Mouse (Mus musculus) forelimb bud, embryonic 11.5 days (tissue): Measurements from ENCODE around the gene Ttc8.

Experiments used
- DNase-seq: peaks from one replicate; pipeline ENCODE4 v3.0.0-alpha.2; 2012; ENCODE audit warnings: low read depth, low spot score

Ttc8 gene

DNA sequence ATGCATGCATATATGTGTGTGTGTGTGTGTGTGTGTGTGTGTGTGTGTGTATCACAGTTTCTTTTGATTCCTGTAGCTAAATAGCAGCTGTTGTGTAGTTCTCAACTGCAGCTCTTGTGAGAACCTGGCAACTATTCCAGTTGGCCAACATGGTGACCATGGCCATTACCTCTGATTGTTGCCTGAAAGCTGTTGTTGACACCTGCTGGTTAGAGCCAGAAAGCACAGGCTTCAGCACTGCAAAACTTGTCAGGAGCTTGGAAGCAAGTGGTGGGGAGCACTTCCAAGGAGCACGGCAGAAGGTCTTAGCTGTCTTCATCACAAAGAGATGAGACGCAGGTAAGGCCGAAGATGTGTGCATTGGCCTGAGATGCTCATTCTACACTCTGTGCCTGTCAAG lies 51.9 kb downstream of the Ttc8 start:
- no peak for DNase-seq

DNA sequence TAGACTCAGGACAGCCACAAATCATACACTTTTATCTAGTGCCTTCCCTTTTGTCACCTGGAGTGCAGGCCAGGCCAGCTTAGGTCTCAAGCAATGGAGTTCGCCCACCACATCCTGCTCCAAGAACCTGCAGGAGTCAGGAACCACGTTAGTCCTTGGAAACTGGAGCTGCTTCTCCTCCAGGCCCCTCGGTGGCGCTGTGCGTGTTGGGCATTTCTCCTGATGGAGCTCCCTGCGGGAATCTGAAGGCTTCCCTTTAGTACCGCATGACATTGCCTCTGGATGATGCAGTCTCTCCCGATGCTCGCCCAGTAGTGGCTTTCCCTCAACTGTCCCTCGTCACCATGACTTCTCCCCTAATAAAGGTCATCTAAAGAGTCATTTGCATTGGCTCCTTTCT lies 53.1 kb downstream of the Ttc8 start:
- DNase-seq, result no peak

DNA sequence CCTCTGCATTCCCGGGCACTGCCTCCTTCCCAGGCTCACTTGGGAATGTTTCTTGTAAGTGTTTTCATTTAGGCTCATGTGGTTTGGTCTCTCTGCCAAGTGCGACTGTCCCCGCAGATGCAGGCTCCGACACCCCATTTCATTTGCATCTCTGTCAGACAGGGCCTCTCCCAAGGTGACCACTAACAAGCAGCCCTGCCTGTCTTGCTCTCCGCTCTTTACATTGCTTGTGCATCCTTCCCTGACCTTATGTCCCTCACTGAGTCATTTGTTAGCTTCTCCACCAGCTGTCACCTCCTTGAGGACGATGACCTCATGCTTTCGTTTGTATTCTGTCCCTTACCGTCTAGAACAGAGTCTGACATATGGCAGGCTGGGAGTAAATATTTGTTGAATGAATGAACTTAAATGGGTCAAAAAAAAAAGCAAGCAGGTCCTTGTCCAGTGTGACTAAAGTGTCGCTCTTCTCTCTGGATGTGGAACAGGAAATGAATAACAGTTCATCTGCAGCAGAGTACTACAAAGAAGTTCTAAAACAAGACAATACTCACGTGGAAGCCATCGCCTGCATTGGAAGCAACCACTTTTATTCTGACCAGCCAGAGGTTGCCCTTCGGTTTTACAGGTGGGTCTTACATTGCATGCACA lies 53.9 kb downstream of the Ttc8 start:
- no peak for DNase-seq

DNA sequence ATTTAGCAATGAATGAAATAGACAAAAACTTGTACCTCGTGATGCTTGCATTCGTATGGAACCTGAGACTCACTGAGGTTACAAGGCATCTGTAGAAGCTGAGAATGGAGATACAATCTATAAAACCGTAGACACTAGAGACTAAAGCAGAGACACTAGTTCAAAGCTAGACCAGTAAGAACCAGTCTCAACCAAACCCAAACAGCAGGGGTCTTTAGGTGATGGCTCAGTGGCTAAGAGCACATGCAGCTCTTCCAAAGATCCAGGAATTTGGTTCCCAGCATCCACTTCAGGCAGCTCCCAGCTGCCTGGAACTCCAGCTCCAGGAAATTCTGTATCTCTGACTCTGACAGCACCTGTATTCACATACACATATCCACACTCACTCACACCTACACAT lies 60.7 kb downstream of the Ttc8 start:
- no peak for DNase-seq

DNA sequence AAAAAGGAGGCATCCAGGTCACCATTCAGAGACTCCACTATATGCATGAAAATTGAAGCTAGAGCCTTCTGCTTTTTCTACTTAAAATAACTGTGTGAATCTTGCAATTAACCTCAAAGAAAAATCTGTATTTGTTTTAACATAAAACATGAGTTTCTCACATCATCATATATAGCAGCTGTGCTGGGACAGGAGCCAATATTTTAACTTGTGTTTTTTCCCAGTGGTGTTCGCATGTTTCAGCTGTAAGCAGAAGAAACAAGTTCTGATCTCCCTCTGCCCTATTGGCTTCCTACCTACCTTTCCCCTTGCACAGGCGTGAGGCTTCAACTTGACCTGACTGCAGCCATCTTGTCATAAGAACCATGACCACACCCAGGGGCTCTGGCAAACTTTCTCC lies 64.4 kb downstream of the Ttc8 start:
- DNase-seq, result no peak

DNA sequence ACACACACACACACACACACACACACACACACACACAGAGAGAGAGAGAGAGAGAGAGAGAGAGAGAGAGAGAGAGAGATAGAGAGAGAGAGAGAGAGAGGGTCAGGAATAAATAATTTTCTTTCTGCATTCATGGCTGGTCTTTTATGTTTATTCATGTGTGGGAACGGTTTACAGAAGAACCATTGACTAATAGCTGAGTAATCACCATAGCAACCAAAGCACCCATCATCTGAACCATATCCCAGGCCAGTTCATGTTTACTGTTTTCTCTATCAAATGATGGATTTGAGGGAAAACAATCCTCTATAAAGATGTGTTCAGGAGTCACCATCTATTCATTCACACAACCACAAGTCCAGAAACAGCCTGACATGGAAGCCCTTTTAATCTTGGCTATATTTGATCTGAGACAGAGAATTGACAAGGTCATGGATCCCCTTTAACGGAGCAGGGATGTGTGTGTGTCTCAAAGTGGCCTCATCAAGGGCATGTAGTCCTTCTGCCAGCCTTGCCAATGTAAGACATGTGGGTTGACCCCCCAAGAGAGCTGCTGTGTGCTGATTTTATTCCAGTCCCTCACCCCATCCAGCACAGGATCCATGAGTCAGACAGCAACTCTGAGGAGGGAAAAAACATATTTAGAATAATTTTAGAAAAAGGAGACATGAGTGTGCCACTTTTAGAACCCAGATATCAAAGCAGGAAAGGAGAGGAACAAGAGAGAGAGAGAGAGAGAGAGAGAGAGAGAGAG lies 70.9 kb downstream of the Ttc8 start:
- DNase-seq, result no peak

DNA sequence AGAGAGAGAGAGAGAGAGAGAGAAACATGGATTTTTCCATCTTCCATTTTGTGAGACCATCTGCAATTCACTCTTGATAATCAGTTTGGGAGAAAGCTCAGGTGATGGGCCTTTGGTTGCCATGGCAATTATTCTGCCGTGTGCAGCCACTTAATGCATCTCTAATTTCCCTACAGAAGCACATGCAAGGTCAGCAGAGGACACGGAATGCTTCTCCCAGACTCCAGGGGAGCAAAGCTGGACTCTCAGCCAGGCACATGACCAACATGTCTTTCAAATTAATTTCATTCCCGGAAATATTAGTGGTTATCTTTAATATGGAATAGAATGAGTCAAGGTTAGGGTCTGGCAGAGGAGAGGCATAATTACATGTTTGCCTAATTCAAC lies 71.4 kb downstream of the Ttc8 start:
- DNase-seq, result no peak

DNA sequence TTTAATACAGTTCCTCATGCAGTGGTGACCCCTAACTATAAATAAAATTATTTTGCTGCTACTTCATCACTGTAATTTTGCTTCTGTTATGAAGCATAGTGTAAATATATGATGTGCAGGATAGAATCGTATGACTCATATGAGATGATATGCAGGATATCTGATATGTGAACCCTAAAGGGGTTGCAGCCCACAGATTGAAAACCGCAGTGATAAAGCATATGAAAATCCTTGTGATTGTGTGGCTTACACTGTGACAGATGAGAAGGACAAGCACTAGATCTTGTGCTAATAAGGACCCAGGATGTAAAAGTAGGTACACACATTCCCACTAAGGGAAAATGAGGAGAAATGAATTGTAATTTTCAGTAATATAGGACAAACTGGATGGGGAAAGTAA lies 73.4 kb downstream of the Ttc8 start:
- DNase-seq, result no peak

- no peak for DNase-seq
Observed at GRCm38 (mm10) chr12:98994366-98994765, 74.0 kb downstream of the Ttc8 start.

DNA sequence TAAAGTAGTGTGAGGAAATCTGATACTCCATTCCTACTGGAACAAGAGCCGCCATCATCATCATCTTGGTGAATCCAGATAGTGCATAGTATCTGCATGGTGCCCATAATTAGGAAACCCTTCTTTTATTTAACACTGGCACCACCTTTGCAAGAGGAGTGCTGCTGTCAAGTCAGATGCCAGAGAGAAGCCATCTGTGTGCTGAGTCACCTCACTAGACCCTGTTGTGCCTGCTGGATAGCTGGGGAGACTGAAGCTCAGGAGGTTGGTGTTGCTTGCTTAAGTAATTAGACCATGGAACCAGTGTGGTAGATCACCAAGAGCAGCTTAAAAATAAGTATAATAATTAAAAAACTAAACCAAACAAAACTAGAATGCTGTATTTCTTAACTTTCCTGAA lies 75.5 kb downstream of the Ttc8 start:
- DNase-seq, result no peak

DNA sequence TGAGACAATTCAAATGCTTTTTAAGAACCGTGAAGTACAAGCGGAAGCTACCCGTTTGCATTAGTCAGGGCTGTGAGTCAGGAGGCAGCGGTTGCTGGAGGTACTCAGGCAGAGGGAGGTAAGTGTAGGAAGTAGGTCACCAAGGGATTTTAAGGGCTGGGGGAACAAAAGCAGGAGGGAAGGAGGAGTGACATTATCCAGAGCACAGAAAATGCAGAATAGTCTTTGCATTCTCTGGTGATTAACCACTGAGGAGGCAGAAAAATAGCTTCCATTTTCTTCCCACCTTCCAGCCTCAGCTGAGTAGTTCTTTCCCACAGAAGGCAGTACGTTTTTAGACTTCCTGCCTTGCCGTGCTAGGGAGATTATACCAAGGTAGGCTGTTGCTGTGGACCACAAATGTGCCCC lies 76.2 kb downstream of the Ttc8 start:
- DNase-seq, result no peak

DNA sequence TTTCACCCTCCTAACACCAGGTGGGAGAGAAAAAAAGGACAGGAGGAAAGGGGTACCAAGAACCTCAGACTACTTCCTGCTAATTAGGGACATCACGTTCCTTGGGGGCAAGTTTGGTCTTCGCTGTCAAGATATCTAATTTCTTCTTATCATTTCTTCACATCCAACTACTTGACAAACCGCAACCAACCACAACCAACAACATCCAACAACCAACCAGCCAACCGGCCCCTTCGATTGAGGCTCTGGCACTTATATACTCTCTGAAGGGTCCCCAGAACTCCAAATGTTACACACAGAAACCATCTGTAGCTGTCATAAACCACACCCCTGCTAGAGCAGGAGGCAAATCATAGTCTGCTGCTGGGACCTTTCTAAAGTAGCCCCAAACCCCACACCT lies 76.7 kb downstream of the Ttc8 start:
- DNase-seq, result no peak

DNA sequence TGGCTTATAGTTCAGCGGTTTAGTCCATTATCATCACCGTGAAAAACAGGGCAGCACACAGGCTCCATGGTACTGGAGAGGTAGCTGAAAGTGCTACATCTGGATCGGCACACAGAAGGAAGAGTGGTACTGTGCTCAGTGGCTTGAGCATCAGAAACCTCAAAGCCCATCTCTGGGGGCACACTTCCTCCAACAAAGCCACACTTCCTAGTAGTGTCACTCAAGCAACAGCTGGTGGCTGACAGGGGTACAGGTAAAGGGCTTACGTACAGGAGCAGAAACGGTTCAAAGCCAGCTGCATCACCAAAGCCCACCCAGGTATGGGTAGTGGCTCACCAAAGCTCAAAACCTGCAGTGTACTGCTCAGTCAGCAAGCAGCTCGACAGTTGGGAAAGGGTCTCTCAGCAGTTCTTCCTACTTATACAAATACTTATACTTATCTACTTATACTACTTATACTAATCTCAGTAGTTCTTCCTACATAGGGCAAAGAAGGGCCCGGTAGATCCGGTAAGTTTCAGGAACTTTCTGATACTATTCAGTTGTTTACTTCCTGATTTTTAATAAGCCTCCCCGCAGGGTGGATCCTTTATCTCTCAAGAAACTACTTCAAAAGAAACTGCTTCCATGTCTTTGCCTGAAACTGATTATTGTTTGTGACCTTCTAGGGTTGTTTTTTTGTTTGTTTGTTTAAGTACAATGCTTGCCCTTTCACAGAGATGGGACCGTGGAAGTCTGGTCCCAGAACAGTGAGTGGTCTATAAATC lies 78.5 kb downstream of the Ttc8 start:
- DNase-seq, result no peak

DNA sequence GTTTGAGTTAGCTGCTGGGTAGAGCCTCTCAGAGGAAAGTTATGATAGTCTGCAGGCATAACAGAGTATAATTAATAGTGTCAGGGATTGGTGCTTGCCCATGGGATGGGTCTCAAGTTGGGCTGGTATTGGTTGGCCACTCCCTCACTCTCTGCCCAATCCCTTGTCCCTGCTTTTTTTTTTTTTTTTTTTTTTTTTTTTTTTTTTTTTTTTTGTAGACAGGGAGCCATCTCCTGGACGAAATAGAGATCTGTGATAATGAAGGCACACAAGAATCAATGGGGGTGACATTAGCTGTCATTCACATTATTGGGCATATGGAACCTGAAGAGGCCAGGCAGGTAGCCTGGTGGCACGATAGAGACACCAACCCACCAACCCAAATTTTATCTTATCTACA lies 79.9 kb downstream of the Ttc8 start:
- DNase-seq, result no peak

GRCm38 (mm10) chr12:99003046-99003445 lies 82.7 kb downstream of the Ttc8 start:
- no peak for DNase-seq

DNA sequence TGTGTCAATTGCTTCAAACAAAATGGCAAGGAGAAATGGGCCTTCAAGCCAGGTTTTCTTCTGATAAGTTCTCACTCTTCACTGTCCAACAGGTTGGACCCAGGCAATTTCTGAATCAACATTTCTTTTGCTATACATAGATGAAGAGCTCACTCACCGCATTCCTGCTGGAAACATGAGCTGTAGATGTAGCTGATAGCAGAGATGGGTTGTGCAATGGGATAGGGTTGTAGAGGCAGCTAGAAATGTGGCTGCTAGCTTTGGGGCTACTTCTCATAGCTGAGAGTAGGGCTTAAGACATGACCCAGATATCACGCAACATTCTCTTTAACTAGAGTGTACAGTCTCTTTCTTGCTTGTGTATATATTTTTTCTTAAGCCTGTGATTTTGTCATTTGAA lies 84.4 kb downstream of the Ttc8 start:
- DNase-seq, result no peak

DNA sequence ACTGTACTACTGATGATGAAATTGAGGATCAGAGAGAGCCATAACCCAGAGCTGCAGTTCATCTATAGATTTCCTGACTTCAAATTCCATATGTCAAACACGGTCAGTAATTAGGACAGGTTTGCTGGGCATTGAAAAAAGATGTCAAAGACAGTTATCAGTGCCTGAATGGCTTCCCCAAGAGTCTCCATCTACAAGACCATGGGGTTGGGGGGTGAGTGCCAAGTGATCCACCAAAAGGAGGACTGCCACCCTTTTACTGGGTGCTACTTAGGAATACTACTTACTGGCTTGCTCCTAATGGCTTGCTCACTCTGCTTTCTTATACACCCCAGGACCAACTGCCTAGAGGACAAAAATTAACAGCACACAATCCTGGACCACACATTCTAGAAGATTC lies 88.4 kb downstream of the Ttc8 start:
- no peak for DNase-seq

DNA sequence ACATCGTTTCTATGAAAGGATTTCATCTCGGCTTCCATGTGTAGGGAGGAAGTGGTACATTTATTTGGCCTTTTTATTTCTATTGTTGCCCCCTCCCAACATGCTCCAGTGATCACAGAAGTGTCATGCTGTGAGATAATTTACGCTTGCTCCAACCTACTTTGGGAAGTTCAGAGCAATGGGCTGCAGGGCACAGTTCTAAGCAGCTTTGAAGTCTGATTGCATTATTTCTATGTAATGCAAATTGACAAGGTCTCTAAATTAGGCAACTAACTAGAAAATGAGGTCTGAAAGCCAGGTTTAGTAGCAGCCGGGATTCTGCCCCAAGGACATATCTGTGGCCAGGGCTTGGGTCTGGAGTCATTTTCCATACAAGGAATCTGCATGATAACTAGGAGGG lies 89.1 kb downstream of the Ttc8 start:
- no peak for DNase-seq

DNA sequence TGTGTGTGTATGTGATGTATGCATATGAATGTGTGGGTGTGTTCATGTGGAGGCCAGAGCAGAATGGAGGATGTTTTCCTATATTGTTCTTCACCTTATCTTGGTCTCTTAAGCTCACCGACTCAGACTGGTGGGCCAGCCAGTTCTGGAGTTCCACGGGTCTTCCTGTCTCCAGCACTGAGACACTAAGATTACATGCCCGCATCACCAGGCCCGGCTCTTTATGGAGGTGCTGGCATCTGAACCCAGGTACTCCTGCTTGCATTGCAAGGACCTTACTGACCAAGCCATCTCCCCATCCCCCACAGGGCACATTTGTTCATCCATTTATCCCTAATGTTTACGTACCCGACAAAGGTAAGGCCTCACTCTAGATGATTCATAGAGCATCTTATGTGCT lies 89.7 kb downstream of the Ttc8 start:
- DNase-seq, result no peak

DNA sequence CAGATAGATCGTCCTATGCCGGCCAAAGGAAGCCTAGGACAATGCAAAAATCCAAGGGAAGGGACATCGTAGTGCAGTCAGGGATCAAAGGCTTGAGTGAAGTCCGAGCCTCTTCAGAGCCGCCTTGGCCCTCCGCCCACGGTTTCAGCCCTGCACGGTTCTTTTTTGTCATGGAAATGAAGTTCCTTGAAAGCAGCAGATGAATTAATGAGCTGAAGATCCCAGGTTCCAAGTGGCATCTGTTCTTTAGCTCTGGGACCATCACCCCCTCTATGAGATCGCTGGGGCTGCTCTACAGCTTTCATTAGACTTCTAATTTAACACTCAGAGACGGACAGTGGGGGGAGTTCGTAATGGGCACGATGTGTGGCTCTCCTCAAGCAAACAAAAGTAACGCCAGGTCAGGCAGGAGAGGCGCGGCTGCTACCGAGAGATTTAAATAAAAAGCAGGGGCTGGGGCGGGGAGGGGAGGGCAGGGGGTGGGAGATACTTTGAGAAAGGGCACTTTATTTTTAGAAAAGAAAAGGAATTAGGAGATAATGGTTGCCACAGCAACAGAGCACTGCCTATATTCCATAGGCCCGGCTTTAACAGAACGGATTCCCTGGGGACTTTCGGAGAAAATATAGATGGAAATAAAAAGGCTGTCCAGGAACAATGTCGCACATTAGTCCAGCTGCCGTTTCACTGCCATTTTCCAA lies 90.9 kb downstream of the Ttc8 start:
- DNase-seq, result no peak

DNA sequence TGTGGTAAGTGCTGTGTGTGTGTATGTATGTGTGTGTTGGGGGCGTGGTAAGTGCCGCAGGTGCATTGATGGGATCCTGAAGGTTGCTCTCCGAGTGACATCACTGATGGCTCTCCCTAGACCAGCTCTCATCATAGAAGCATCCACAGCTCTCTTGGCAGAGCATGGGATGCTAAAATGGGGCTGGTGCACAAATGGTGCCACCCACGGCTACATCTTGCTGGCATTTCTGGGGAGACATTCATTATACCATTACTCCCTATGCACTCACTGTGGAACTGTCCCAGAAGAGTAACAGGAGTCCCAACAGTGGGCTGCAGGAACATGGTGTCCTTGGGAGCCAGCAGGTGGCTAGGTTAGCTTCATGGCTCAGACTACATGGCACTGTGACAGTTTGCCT lies 95.5 kb downstream of the Ttc8 start:
- DNase-seq, result no peak

- no peak for DNase-seq
Observed at GRCm38 (mm10) chr12:99024430-99024960, 104.1 kb downstream of the Ttc8 start.
